Mouse (Mus musculus): ENCODE measurements around the gene Irf7.

Irf7 gene

DNA sequence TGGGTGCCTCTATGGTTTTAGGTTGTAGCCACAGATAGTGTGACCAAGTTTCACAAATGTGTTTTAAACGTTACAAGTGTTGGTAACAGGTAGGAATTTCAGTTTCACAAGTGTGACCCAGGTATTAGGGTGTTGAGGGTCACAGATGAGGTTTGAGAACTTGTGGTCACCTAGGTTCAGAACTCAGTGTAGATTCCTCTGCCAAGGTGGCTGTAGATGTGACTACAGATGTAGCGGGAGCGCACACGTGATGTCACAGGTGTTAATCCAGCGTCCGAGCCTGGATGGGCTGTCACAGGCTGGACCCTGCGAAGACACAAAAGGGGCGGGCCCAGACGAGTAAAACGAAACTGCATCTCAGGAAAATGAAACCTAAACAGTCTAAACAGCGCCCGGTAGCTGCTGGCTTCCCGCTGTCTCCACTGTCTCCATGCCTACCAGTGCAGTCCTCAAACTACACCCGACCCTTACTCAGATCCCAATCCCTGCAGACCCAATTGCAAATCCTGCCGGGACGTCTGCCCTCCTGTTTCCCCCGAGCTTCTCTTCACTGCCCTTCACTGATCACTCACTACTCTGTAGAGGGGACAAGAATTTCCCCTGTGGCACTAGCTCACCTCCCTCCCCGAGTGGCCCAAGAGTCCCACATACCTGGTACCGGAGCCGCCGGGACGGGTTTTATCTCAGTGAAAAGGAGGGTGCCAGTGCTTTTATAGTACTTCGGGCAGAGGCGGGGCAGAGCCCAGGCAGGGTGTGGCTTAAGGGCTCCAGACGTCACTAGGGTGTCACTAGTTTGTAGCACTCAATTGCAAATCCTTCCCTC, at the start of gene Irf7:
Irf7 (minus strand) TSS at position 743 of the 823 bp plus-strand sequence.
- peak; percentile 83 to 88 for DNase-seq

GRCm38 (mm10) chr7:141315974-141316373, 49.7 kb upstream of the Irf7 start:
- DNase-seq = peak; percentile 32 to 39

GRCm38 (mm10) chr7:141315076-141315475, 48.8 kb upstream of the Irf7 start:
- no peak for DNase-seq

- DNase-seq = no peak
These were observed 48.1 kb upstream of the Irf7 start for GRCm38 (mm10) chr7:141314416-141314815.

DNA sequence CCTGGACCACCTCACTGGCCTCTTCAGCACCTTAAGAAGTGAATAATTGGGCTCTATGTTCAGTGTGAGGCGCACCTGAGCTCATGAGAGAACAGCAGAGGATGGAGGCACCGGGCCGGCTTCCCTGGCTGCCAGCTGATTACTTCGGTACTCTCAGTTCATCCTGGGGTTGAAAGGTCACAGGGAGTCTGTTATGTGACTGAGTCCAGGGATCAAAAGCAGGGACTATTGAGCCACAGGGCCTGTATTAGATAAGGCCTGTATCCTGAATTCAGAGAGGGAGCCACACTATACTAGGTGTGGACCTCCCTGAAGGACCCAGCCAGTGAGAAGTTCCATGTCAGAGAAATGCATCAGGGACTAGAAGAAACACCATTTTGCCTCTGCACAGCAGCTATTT, 38.3 kb upstream of the Irf7 start:
- no peak for DNase-seq

- DNase-seq = no peak
These were observed 36.5 kb upstream of the Irf7 start for GRCm38 (mm10) chr7:141302702-141303268.

DNA sequence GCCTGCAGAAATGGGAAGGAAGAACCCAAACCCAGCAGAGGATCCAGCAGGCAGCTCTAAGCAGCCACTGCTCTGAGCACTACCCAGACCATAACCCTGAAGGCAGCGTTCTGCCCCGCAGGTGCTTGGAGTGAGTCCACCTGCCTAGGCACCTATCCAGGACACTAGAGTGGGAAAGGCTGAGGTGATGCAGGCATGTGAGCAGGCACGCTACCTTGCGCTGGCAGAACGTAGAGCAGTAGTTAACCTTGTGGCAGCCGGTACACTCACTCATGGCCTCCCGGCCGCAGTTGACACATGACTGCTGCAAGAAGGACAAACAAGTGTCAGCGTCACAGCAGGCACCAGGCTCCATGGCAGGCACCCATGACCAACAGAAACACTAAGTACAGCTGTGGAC, 35.1 kb upstream of the Irf7 start:
- no peak for DNase-seq

DNA sequence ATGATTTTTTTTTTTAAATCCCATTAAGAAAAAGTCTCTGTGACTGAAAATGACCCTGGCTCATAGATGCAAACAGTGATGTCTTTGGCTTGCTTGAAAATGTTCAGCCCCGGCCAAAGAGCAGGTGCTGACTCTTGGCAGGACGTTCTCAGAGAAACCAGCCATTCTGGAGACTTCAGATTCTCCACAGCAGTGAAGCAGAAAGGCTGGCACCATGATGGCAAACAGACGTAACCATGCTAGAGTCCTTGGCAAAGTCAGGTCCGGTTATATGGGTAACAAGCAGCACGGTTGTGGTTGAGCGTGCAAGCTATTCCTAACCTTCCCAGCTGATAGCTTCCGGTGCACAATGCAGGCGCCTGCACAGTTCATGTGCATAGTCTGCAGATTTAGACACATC, 32.9 kb upstream of the Irf7 start:
- no peak for DNase-seq

DNA sequence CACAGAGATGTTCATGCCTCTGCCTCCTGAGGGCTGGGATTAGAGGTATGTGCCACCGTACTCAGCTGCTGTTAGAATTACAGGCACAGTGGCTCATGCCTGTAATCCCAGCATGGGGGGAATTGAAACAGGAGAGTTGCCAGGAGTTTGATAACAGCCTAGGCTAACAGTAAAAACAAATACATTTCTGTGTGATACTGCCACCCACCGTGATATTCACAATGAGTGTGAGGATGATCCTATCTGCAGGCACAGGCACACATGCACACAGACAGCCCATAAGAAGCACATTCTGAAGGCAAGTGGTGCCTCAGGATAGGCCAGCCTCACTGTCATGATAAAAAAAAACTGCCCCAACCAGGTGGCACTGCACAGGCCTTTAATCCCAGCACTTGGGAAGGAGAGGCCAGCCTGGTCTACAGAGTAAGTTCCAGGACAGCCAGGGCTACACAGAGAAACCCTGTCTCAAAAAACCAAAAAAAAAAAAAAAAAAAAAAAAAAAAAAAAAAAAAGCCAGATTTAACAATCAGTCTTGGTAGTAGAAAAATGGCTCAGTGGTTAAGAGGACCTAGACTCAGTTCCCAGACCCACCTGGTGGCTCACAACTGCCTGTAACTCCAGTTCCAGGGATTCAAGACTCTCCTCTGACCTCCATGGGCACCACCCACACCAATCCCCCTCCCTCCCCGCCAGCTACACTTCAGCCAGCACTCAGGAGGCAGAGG, 31.8 kb upstream of the Irf7 start:
- DNase-seq = no peak

DNA sequence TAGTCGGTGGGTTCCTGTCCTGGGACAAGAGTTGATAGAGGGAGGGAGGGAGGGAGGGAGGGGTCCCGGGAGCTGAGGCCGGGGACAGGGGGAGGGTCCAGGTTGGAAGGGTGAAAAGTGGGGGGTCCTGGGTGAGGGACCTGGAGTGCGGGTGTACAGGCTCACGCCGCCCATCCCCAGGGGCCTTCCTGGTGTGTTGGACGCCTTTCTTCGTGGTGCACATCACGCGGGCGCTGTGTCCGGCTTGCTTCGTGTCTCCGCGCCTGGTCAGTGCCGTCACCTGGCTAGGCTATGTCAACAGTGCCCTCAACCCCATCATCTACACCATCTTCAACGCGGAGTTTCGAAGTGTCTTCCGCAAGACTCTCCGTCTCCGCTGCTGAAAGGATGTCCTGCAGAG, 28.2 kb upstream of the Irf7 start:
- no peak for DNase-seq

GRCm38 (mm10) chr7:141293852-141294471, 27.7 kb upstream of the Irf7 start:
- DNase-seq = no peak

- no peak for DNase-seq
These were observed 26.5 kb upstream of the Irf7 start for GRCm38 (mm10) chr7:141292583-141293388.

DNA sequence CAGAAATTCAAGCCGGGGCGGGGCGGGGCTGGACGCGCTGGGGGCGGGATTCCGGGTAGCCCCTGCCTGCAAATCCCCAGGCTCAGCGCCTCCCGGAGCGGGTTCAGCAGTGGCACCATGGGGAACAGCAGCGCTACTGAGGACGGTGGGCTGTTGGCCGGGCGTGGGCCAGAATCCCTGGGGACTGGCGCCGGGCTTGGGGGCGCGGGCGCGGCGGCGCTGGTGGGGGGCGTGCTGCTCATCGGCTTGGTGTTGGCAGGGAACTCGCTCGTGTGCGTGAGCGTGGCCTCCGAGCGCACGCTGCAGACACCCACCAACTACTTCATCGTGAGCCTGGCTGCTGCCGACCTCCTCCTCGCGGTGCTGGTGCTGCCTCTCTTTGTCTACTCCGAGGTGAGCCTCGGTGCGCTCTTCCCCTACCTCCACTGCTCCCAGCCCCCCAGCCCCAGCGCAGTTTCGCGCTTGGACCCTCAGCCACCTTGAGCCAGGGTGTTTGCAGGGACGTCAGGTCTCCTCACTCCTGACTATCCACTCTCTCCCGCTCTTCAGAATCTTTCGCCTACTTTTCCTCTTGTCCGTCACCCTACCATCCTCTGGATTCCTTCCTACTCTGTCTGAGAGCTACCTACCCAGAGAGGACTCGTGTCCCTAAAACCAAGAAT, 25.8 kb upstream of the Irf7 start, which contains the start of gene Drd4:
Drd4 (plus strand) TSS at position 86 of the 662 bp plus-strand sequence.
- DNase-seq = no peak

DNA sequence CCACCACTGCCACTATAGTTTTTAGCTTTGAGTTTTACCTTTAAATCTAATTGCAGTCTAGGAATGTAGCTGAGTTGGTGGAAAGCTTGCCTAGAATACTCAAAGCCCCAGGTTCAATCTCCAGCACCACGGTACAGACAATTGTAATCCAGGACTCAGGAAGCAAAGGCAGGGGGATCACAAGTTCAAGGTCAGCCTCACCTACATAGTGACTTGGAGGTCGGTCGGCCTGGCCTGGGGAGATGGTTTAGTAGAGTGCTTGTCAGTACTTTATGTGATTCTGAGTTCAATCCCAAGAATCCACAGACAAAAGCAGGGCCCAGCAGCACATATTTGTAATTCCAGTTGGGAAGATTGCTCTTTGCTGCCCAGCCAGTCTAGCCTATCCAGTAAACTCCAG, 21.8 kb upstream of the Irf7 start:
- DNase-seq = no peak

DNA sequence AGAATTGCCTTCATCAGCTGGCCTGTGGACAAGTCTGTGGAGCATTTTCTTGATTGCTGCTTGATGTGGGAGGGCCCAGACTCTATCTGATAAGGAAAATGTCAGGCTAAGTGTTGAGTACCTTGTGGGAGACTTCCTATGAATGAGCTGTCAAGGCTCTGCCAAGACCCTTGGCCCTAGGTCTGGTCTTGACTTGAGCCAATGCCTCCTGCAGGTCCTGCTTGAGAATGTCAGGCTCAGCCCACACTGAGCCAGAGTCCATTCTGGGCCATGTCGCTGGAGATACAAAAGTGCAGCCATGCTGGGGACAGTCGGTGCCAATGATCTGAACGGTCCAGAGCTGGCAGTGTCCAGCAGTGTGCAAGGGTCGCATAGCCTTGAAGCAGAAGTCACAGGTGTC, 16.5 kb upstream of the Irf7 start:
- no peak for DNase-seq

DNA sequence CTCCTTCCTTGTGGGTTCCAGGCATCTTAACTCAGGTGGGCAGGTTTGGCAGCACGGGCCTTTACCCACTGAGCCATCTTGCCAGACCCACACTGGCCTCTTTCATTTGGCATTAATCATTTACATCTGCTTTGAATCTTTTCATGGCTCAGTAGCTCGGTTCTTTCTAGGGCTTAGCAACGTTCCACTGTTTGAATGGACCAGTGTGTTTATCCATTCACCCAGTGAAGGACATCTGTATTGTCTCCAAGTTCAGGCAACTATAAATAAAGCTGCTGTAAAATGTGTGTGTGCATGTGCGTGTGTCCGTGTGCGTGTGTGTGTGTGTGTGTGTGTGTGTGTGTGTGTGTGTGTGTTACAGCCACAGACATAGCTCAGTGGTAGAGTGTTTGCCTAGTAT, 15.2 kb upstream of the Irf7 start:
- DNase-seq = no peak

GRCm38 (mm10) chr7:141278766-141279590, 12.7 kb upstream of the Irf7 start, which contains the start of gene Sct:
Gene Sct (minus strand): TSS chr7:141279133.
- DNase-seq = no peak

DNA sequence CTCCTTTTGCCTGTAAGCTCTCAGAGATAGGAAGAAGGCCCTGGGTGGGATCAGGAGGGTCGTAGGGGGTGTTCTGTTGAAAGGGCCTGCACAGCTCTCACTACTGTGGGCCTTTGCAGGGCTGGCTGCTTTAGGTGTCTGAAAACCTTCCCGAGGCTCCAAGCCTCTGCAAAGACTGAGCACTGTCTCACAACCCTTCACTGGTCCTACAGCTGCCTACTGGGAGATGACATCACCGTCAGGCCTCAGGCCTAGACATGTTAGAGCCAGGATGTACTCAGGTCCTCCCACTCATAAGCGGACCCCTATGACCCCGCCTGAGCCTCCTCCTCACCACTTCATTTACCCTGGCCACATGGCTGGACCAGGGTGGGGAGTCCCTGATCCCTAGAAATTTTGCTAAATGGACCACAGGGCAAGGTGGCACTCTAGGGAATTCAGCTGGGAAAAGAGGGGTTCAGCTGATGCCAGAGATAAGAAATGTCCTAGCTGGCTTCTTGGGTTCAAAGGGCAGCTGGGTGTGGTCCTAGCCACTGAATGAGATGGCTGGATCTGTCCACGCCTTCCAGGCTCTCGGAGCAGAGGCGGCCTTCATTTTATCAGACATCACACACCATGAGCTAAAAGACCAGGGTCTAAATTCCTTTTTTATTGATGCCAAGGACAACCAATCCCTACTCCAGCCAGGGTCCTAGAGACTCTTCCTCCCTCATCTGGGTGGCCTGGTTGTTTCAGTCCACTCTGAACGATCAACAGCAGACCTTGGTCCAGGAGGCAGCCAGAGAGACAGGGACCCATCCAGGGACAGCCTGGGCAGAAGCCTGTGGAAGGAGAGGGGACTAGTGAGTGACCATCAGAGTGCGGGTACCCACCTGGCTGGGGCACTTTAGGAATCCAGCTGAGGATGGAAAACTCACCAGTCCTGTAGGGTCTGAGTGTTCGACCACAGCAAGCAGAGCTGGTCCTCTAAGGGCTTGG, 11.7 kb upstream of the Irf7 start:
- no peak for DNase-seq

DNA sequence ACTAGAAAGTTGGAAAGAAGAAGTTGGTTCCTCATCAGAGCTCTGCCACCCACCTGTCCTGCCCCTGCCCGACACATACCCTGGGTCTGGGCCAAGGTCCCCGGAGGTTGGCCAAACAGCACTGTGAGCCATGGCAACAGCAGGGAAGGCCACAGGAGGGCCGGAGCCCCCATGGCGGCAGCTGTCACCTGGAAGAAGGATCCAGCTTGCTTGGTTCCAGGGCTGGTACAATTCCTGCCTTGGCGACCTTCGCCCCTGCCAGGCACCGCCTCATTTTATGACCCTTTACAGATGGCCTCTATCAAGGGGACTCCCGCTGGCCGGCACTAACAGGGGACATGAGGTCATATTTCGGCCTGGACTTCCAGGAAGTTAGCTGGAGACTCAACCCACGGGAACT, 10.3 kb upstream of the Irf7 start, which contains the start of gene Cdhr5:
Cdhr5 (minus strand) TSS at position 241 of the 400 bp plus-strand sequence.
- no peak for DNase-seq

GRCm38 (mm10) chr7:141275356-141275755, 9.1 kb upstream of the Irf7 start:
- DNase-seq = no peak

Data from lung, adult 18-20 months (tissue).